Mouse (Mus musculus) embryo, embryonic 10 days (tissue): ENCODE measurements around the gene Kif21b.

Experiments used
- DNase-seq: peaks from one replicate; pipeline ENCODE4 v3.0.0-alpha.2; 2015; ENCODE audit warnings: low spot score

Gene Kif21b

GRCm38 (mm10) chr1:136130951-136131558, at the start of gene Kif21b:
Gene Kif21b, plus strand, starts transcription at chr1:136131389.
- DNase-seq, result peak; percentile 93

- DNase-seq, result no peak
These were observed 45.1 kb upstream of the Kif21b start for GRCm38 (mm10) chr1:136085988-136086685.

- no peak for DNase-seq
These were observed 41.6 kb upstream of the Kif21b start for GRCm38 (mm10) chr1:136089368-136090165.

- no peak for DNase-seq
These were observed 37.5 kb upstream of the Kif21b start for GRCm38 (mm10) chr1:136093726-136094125.

- no peak for DNase-seq
These were observed 36.4 kb upstream of the Kif21b start for GRCm38 (mm10) chr1:136094807-136095206.

GRCm38 (mm10) chr1:136102094-136102493, 29.1 kb upstream of the Kif21b start:
- DNase-seq, result no peak

- DNase-seq, result no peak
These were observed 28.6 kb upstream of the Kif21b start for GRCm38 (mm10) chr1:136102551-136102950.

GRCm38 (mm10) chr1:136102981-136103380, 28.2 kb upstream of the Kif21b start:
- no peak for DNase-seq

- no peak for DNase-seq
These were observed 27.5 kb upstream of the Kif21b start for GRCm38 (mm10) chr1:136103696-136104095.

- DNase-seq, result no peak
These were observed 26.4 kb upstream of the Kif21b start for GRCm38 (mm10) chr1:136104741-136105140.

GRCm38 (mm10) chr1:136109464-136109863, 21.7 kb upstream of the Kif21b start:
- DNase-seq, result no peak

- peak; percentile 80 for DNase-seq
These were observed 15.0 kb upstream of the Kif21b start for GRCm38 (mm10) chr1:136116183-136116582.

- no peak for DNase-seq
These were observed 14.1 kb upstream of the Kif21b start for GRCm38 (mm10) chr1:136117069-136117468.

GRCm38 (mm10) chr1:136118875-136119274, 12.3 kb upstream of the Kif21b start:
- peak; percentile 46 for DNase-seq

- DNase-seq, result no peak
These were observed 11.5 kb upstream of the Kif21b start for GRCm38 (mm10) chr1:136119571-136120262.

- no peak for DNase-seq
These were observed 11.0 kb upstream of the Kif21b start for GRCm38 (mm10) chr1:136120263-136120603.

GRCm38 (mm10) chr1:136120785-136121184, 10.4 kb upstream of the Kif21b start:
- no peak for DNase-seq

- DNase-seq, result no peak
These were observed 9.2 kb upstream of the Kif21b start for GRCm38 (mm10) chr1:136122030-136122429.

GRCm38 (mm10) chr1:136126159-136126765, 4.9 kb upstream of the Kif21b start:
- no peak for DNase-seq

- DNase-seq, result no peak
These were observed 4.3 kb upstream of the Kif21b start for GRCm38 (mm10) chr1:136126895-136127294.

- DNase-seq, result no peak
These were observed 3.3 kb upstream of the Kif21b start for GRCm38 (mm10) chr1:136127856-136128255.

- no peak for DNase-seq
These were observed 2.8 kb upstream of the Kif21b start for GRCm38 (mm10) chr1:136128416-136128815.
